Mouse (Mus musculus) lung, adult 2 months (tissue): ENCODE measurements around the gene Tiam1. TPM values are rescaled to one million over a fixed set of nuclear protein-coding genes. Genes with fewer than 3 reads are reported as not detected.

Source experiments
- DNase-seq: peaks from one replicate; pipeline ENCODE4 v3.0.0; 2022
- H3K4me1 ChIP-seq: fragments of 200-500 bp; 2 replicates; pipeline ENCODE4 v1.6.1; 2011; ENCODE audit warnings: low read length; ENCODE audit not compliant: control insufficient read depth, insufficient read depth
- H3K4me3 ChIP-seq: fragments of 200-500 bp; replicated peaks from 2 replicates; pipeline ENCODE3; 2011; ENCODE audit warnings: low read depth, mild to moderate bottlenecking, control low read depth, low read length; ENCODE audit errors: extremely low read depth
- CTCF ChIP-seq: fragments of 200-500 bp; IDR thresholded peaks from 2 replicates; pipeline ENCODE4 v1.5.1; 2011; ENCODE audit warnings: mild to moderate bottlenecking, low read length, control low read depth; ENCODE audit not compliant: insufficient read depth
- POLR2A ChIP-seq: fragments of 200-500 bp; IDR thresholded peaks from 2 replicates; pipeline ENCODE4 v1.6.1; 2011; ENCODE audit warnings: low read depth, mild to moderate bottlenecking, control low read depth, low read length, borderline replicate concordance; ENCODE audit errors: extremely low read depth
- WGBS: fragments of 180-500 bp; shearing (Covaris S2); methylation state at CpG from one replicate; pipeline ENCODE4 v1.1.7; 2018; 5-methylcytosine and 5-hydroxymethylcytosine counted together
- polyA plus RNA-seq: library from polyadenylated mRNA; depleted of rRNA; stranded (reverse); fragments of >200 nt; gene quantifications from 2 replicates; pipeline ENCODE4 v1.2.3, GENCODE M21; 2012

Tiam1 gene
- polyA plus RNA-seq, 1 experiment = 14.6 TPM

DNA sequence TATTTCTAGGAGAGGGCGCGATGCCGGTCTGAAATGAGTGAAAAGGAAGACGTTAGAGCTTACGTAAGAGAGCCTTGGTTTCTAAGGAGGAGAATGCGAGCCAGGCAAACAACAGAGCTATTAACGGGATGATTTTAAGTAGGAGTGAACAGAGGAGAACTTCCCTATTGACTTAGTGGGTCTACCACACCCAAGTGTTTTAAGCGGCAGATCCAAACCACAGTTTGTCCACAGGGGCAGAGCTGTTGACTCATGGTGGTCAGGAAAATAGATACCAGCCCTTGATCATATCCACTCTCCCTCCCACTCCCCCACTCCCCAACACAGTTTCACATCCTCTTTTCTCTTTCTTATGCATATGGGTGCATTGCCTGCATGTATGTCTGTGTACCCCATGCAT, 33.9 kb upstream of the Tiam1 start:
- TF ChIP-seq CTCF = no peak
- no peak for TF ChIP-seq POLR2A
- WGBS = 47% methylated on average over 8 of the region's 8 CpGs
- DNase-seq = no peak
- no peaks in the 10 kb centered on the region for H3K4me1 ChIP-seq
- no peak overlapping the region for H3K4me3 ChIP-seq

GRCm38 (mm10) chr16:90176472-90176871, 32.9 kb upstream of the Tiam1 start:
- WGBS = 40% methylated on average over 10 of the region's 10 CpGs
- TF ChIP-seq CTCF = no peak
- TF ChIP-seq POLR2A = no peak
- no peaks in the 10 kb centered on the region for H3K4me1 ChIP-seq
- H3K4me3 ChIP-seq = no peak overlapping the region
- no peak for DNase-seq

DNA sequence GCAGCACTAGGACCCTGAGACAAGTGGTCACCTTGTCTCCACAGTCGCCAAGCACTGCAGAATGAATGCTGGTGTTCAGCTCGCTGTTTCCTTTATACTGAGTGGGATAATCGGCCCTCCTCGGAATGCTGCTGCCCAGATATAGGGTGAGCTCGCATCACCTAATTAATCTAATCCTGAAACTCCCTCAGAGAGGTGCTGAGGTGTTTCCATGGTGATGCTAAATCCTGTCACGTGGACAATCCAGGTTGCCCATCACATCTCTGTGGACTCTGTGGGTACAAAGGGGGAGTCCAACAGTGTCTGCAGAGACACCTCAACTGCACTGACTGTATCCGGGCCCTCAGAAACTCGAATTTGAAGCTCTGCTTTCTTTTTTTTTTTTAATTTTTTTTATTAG, 27.8 kb upstream of the Tiam1 start:
- WGBS = 66% methylated on average over 8 of the region's 8 CpGs
- no peak for TF ChIP-seq POLR2A
- no peak for TF ChIP-seq CTCF
- DNase-seq = no peak
- no peak overlapping the region for H3K4me3 ChIP-seq
- no peaks in the 10 kb centered on the region for H3K4me1 ChIP-seq

DNA sequence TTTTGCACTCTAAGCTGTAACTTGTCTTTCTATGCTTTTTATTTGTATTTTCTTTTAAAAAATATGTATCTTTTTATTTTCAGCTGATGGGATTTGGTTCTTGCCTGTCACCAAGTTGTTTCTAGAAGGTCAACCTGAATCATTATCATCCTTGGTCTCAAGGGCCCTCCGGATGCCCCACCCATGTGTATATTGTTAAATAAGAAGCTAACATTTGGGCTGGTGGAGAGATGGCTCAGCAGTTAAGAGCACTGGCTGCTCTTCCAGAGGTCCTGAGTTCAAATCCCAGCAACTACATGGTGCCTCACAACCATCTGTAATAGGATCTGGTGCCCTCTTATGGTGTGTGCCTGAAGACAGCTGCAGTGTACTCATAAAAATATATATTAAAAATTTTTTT, 27.1 kb upstream of the Tiam1 start:
- TF ChIP-seq CTCF = no peak
- TF ChIP-seq POLR2A = no peak
- Histone ChIP-seq H3K4me3 (no peak overlapping the region), H3K4me1 (no peaks in the 10 kb centered on the region)
- WGBS = 88% methylated on average over 1 of the region's 1 CpGs
- no peak for DNase-seq

DNA sequence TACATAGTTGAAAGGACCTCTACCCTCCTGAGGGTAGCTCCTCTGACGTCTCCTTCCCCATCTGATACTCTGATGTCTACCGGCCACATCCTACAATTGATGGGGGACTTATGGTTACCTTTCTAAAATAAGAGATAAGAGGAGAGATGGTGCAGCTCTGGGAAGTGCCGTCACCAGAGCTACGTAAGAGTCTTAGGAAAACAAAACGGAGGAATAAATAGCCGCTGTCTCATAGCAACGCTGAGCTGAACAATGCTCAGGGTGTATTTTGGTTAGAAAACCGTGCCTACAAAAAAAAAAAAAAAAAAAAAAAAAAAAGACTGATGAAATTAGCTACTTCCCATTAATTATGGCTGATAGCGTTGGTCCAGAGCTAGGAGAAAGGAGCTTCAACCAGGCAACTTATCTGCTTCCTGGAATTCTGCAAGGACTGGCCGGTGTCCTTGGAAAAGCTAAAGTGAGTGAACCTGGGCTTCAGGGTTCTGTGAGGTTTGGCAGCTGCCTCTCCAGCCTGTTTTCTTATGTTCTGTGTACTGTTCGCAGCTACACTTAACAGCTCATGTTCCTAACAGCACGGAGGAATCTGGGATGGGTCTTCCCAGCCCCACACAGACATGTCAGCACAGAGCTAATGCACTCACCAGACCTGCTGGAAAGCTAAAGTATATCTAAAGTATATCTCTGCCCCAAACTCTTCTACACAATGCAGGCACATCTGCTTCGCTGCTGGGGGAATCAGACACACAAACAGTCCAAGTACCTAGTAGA, 26.5 kb upstream of the Tiam1 start:
- no peak for DNase-seq
- no peaks in the 10 kb centered on the region for H3K4me1 ChIP-seq
- 50% methylated on average over 13 of the region's 13 CpGs for WGBS
- TF ChIP-seq CTCF = no peak
- no peak for TF ChIP-seq POLR2A
- no peak overlapping the region for H3K4me3 ChIP-seq

GRCm38 (mm10) chr16:90167646-90168045, 24.1 kb upstream of the Tiam1 start:
- TF ChIP-seq CTCF = peak; percentile 82
- no peak for TF ChIP-seq POLR2A
- 19% methylated on average over 10 of the region's 10 CpGs for WGBS
- DNase-seq = peak; percentile 80
- H3K4me3 ChIP-seq = no peak overlapping the region
- no peaks in the 10 kb centered on the region for H3K4me1 ChIP-seq

DNA sequence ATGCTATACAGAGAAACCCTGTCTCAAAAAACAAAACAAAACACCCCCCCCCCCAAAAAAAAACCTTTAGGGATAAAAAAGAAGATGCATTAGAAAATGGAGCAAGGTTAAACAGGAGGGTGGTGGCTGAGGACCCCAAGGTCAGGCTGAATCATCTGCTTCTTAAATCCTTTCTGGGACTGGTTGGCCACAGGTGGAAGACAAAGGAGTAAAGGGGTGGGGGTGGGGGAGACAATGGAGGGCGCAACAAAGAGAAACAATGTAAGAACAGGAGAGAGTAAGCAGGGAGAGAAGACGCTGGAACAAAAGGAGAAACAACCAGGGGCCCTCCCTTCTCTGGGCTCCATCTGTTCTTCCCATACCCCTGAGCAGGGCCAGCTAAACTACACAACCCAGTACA, 21.9 kb upstream of the Tiam1 start:
- no peak for DNase-seq
- no peaks in the 10 kb centered on the region for H3K4me1 ChIP-seq
- H3K4me3 ChIP-seq = no peak overlapping the region
- 77% methylated on average over 2 of the region's 2 CpGs for WGBS
- no peak for TF ChIP-seq POLR2A
- no peak for TF ChIP-seq CTCF

DNA sequence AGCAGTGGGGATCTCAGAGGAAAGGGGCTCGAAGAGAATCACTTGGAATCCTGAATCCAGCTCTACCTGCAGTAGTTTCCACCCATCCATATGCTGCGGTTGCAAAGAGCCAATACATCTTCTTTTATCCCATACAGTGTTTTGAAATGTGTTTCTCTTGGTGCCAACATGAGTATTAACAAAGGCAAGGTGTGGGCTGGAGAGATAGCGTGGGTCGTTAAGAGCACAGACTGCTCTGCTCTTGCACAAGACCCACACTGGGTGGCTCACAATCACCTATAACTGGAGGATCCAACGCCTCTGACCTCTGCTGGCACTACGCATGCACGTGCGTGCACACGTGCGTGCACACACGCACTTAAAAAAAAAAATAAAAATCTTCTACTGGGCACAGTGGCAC, 21.4 kb upstream of the Tiam1 start:
- no peak for TF ChIP-seq POLR2A
- no peak for TF ChIP-seq CTCF
- WGBS = 84% methylated on average over 11 of the region's 11 CpGs
- no peak for DNase-seq
- no peak overlapping the region for H3K4me3 ChIP-seq
- H3K4me1 ChIP-seq = no peaks in the 10 kb centered on the region

GRCm38 (mm10) chr16:90155080-90155479, 11.5 kb upstream of the Tiam1 start:
- H3K4me3 ChIP-seq = no peak overlapping the region
- TF ChIP-seq POLR2A = no peak
- peak; percentile 24; the same call in 1 of the 2 replicates for TF ChIP-seq CTCF
- no peak for DNase-seq
- no peaks in the 10 kb centered on the region; the same call in 1 of the 2 replicates for H3K4me1 ChIP-seq
- 35% methylated on average over 7 of the region's 7 CpGs for WGBS

DNA sequence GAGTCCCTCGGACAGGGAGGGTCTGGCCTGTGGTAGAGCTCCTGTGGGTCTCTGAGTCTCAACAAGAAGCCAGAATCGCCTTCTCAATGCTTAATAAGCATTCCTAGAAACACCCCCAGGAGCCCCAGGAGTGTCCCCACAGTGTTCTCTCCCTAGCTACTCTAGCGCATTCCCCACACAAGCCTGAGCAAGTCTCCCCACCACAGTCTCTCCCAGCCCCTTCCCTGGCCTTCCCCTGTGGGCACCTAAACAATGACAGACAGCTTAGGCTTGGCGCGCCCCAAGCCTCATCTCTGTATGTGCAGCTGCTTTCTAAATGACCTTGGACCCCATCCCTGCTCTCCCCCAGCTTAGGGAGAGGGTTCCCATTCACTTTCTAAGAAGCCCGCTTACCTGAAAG, 7.3 kb upstream of the Tiam1 start:
- H3K4me3 ChIP-seq = no peak overlapping the region
- no peak for DNase-seq
- H3K4me1 ChIP-seq = no peaks in the 10 kb centered on the region; the same call in 1 of the 2 replicates
- TF ChIP-seq CTCF (no peak), POLR2A (no peak)
- 85% methylated on average over 6 of the region's 6 CpGs for WGBS
